Mouse (Mus musculus) olfactory bulb, adult 2 months (tissue): ENCODE results near the gene Ano1. TPM values are rescaled to one million over a fixed set of nuclear protein-coding genes. Genes with fewer than 3 reads are reported as not detected.

Source experiments
- H3K27ac ChIP-seq: fragments of 200-500 bp; 2 replicates; pipeline ENCODE4 v1.5.1; 2012; ENCODE audit warnings: low read depth, low read length; ENCODE audit not compliant: insufficient read depth
- H3K4me1 ChIP-seq: fragments of 200-500 bp; 2 replicates; pipeline ENCODE4 v1.6.1; 2012; ENCODE audit warnings: low read length; ENCODE audit not compliant: control insufficient read depth, insufficient read depth
- H3K4me3 ChIP-seq: fragments of 200-500 bp; 2 replicates; pipeline ENCODE4 v1.5.1; 2012; ENCODE audit warnings: mild to moderate bottlenecking, low read depth, low read length, moderate library complexity; ENCODE audit not compliant: insufficient read depth
- CTCF ChIP-seq: fragments of 200-500 bp; IDR thresholded peaks from 2 replicates; pipeline ENCODE4 v1.5.1; 2012; ENCODE audit warnings: low read depth, mild to moderate bottlenecking, low read length, moderate library complexity; ENCODE audit not compliant: insufficient read depth
- POLR2A ChIP-seq: fragments of 200-500 bp; IDR thresholded peaks from 2 replicates; pipeline ENCODE4 v1.6.1; 2012; ENCODE audit warnings: mild to moderate bottlenecking, low read depth, low read length, moderate library complexity; ENCODE audit not compliant: insufficient read depth
- WGBS: fragments of 180-500 bp; shearing (Covaris S2); methylation state at CpG from one replicate; pipeline ENCODE4 v1.1.7; 2018; 5-methylcytosine and 5-hydroxymethylcytosine counted together
- polyA plus RNA-seq: library from polyadenylated mRNA; stranded (reverse); fragments of >200 nt; gene quantifications from 2 replicates; pipeline ENCODE4 v1.2.4, GENCODE M21; 2012; ENCODE audit warnings: low replicate concordance; ENCODE audit not compliant: missing spikeins, insufficient read depth, insufficient read length

Gene Ano1
- polyA plus RNA-seq, 1 experiment = not detected

DNA sequence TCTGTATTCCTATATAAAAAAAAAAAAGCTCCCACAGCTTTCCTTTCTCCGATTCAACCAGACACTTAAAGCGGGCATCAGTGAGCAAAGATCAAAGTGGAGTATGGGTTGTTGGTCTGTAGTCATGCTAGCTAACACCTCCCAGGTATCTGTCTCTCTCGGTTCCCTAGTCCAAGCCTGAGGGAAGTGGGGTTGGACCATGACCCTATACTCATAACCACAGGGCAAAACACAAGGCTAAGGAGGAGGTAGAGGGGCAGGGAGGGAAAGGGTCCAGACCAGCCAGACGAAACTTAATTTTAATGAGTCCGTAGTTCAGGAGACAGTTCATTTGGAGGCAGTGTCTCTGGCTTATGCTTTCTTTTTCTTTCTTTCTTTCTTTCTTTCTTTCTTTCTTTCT lies 179.5 kb downstream of the Ano1 start:
- Histone ChIP-seq H3K4me1 (no peaks in the 10 kb centered on the region), H3K27ac (no peak overlapping the region), H3K4me3 (no peak overlapping the region)
- WGBS = 81% methylated on average over 5 of the region's 5 CpGs
- TF ChIP-seq POLR2A (no peak), CTCF (no peak)

DNA sequence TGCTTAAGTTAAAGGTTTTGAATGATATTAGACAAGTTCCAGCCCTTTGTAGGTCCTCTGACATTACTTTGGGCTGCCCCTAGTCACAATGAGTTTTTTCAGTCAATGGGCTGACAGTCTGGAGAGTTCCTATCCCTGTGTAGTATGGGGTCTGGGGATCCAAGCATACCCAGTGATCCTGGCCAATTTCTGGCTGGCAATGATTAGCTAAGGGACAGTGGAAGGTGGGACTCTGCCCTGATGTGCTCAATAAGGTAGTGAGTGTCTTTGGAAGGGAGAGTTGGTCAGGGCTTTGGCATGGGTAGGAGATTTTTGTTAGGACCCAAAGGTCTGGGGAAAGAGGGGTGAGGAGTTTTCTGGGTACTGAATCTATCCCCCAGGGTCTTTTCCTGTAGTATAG lies 180.2 kb downstream of the Ano1 start:
- H3K4me1 ChIP-seq = no peaks in the 10 kb centered on the region
- no peak overlapping the region for H3K4me3 ChIP-seq
- no peak overlapping the region for H3K27ac ChIP-seq
- TF ChIP-seq POLR2A (no peak), CTCF (no peak)

- Histone ChIP-seq H3K4me3 (no peak overlapping the region), H3K4me1 (no peaks in the 10 kb centered on the region), H3K27ac (no peak overlapping the region)
- 31% methylated on average over 7 of the region's 7 CpGs for WGBS
- TF ChIP-seq POLR2A = no peak
- no peak for TF ChIP-seq CTCF
Measured at GRCm38 (mm10) chr7:144569428-144569827, 182.3 kb downstream of the Ano1 start.

DNA sequence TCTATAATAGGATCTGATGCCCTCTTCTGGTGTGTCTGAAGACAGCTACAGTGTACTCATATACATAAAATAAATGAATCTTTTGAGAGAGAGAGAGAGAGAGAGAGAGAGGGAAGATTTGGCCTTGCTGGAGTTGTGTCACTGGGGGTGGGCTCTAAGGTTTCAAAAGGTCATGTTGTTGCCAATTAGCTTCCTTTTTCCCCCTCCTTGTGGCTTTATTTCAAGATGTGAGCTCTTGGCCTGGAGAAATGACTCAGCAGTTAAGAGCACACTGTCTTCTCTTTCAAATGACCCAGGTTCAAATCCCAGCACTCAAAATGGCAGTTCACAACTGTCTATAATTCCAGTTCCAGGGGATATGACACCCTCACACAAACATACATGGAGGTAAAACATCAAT lies 183.7 kb downstream of the Ano1 start:
- TF ChIP-seq POLR2A (no peak), CTCF (no peak)
- H3K27ac ChIP-seq = no peak overlapping the region

GRCm38 (mm10) chr7:144566921-144567682 lies 184.7 kb downstream of the Ano1 start:
- H3K4me3 ChIP-seq = no peak overlapping the region
- H3K4me1 ChIP-seq = no peaks in the 10 kb centered on the region
- 81% methylated on average over 3 of the region's 3 CpGs for WGBS
- TF ChIP-seq CTCF (no peak), POLR2A (no peak)
- H3K27ac ChIP-seq = no peak overlapping the region

More for the DNA sequence above, 183.7 kb downstream of the Ano1 start:
- Histone ChIP-seq H3K4me3 (no peak overlapping the region), H3K4me1 (no peaks in the 10 kb centered on the region)

DNA sequence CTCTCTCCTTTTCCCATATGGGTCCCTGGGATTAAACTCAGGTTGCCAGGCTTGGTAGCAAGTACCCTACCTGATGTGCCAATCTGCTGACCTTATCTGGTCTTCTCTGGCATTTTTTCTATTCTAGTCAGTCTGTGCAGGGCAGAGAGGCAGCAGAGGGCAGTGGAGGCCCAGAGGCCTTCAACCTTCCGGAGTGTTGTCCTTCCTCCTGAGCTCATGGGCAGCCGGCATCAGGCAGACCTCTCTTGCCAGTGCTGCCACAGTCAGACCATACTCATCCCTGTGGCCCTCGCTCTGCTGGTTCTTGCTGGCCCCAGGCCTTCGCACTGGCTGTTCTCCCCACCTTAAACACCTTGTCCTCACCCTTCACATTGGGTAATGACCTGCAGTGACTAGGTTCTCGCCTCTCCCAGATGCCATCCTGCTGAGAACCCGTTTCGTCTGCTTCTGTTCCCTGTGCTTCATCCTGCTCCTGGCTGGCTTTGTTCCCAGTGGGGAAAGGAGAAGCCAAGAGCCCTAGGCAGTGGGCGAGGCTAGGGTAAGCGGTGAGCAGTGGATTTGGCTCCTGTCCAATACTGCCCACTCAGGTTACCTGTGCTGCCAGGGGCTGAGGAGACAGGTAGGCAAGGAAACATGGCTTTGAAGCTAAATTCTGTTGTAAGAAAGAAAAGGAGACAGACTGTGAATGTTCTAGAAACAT lies 188.2 kb downstream of the Ano1 start:
- Histone ChIP-seq H3K27ac (no peak overlapping the region), H3K4me3 (no peak overlapping the region), H3K4me1 (no peaks in the 10 kb centered on the region)
- TF ChIP-seq POLR2A = no peak
- no peak for TF ChIP-seq CTCF
- 56% methylated on average over 9 of the region's 9 CpGs for WGBS

DNA sequence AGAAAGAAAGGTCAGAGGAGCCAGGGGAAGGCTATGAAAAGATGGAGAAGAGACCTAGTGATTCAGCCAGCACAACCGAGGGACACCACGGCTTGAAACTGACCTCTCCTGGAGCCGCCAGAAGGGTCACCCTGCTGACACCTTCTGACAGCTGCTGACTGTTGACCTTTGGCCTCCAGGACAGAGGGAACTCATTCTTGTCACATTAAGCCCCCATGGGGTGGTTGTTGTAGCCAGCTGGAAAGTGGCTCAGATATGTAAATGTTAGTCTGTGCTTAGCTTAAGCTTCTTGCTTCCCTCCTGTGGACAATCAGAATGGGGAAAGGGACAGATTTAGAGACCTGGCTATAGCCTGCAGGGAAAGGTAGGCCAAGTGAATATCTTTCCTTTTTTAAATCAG lies 189.8 kb downstream of the Ano1 start:
- Histone ChIP-seq H3K4me3 (no peak overlapping the region), H3K27ac (no peak overlapping the region), H3K4me1 (no peaks in the 10 kb centered on the region)
- TF ChIP-seq CTCF = no peak
- TF ChIP-seq POLR2A = no peak
- WGBS = 37% methylated on average over 3 of the region's 3 CpGs

GRCm38 (mm10) chr7:144560594-144560993 lies 191.2 kb downstream of the Ano1 start:
- Histone ChIP-seq H3K27ac (no peak overlapping the region), H3K4me3 (no peak overlapping the region), H3K4me1 (no peaks in the 10 kb centered on the region)
- no peak for TF ChIP-seq POLR2A
- no peak for TF ChIP-seq CTCF
- 89% methylated on average over 4 of the region's 4 CpGs for WGBS

GRCm38 (mm10) chr7:144558552-144558951 lies 193.2 kb downstream of the Ano1 start:
- no peaks in the 10 kb centered on the region for H3K4me1 ChIP-seq
- H3K27ac ChIP-seq = no peak overlapping the region
- TF ChIP-seq CTCF (no peak), POLR2A (no peak)
- 54% methylated on average over 6 of the region's 6 CpGs for WGBS
- H3K4me3 ChIP-seq = no peak overlapping the region
